Mouse (Mus musculus): Measurements from ENCODE around the gene Ssc4d.

Ssc4d gene

GRCm38 (mm10) chr5:135911633-135912220, 62.6 kb downstream of the Ssc4d start:
- DNase-seq (ENCODE audit: extremely low read depth, insufficient read length, low spot score): peak; percentile 66

- no peak for DNase-seq (ENCODE audit: extremely low read depth, insufficient read length, low spot score)
These were observed 63.5 kb downstream of the Ssc4d start for GRCm38 (mm10) chr5:135910813-135911212.
